Mouse (Mus musculus) intestine, postnatal 0 days (tissue): Measurements from ENCODE around the gene 4930518I15Rik. TPM values are rescaled to one million over a fixed set of nuclear protein-coding genes. Genes with fewer than 3 reads are reported as not detected.
"Not testable (repeated sequence)": the region's sequence is repeated elsewhere in the genome, so short reads cannot be mapped to it uniquely, and the experiment has no call there.

ENCODE experiments used
- ATAC-seq: fragments of 200-750 bp; cut with Nextera tagmentation; 2 replicates; pipeline ENCODE4 v1.8.0; 2017; ENCODE audit warnings: mild to moderate bottlenecking, moderate TSS enrichment, moderate library complexity
- H3K27ac ChIP-seq: fragments of 300-500 bp; sonication (generic); 2 replicates; pipeline ENCODE4 v1.5.1; 2014; ENCODE audit warnings: mild to moderate bottlenecking, low read depth, low read length, moderate library complexity
- H3K27me3 ChIP-seq: fragments of 300-500 bp; sonication (generic); replicated peaks from 2 replicates; pipeline ENCODE4 v1.6.1; 2014; ENCODE audit warnings: low read length, mixed read lengths; ENCODE audit not compliant: control insufficient read depth, insufficient read depth
- H3K36me3 ChIP-seq: fragments of 300-500 bp; sonication (generic); 2 replicates; pipeline ENCODE4 v1.6.1; 2014; ENCODE audit warnings: mild to moderate bottlenecking, moderate library complexity; ENCODE audit not compliant: control insufficient read depth, insufficient read depth
- H3K4me1 ChIP-seq: fragments of 300-500 bp; sonication (generic); replicated peaks from 2 replicates; pipeline ENCODE4 v1.6.1; 2014; ENCODE audit warnings: antibody characterized with exemption, low read length, mixed read lengths; ENCODE audit not compliant: control insufficient read depth, insufficient read depth
- H3K4me2 ChIP-seq: fragments of 300-500 bp; sonication (generic); replicated peaks from 2 replicates; pipeline ENCODE4 v1.6.1; 2014; ENCODE audit warnings: low read depth, mild to moderate bottlenecking, moderate library complexity
- H3K4me3 ChIP-seq: fragments of 300-500 bp; sonication (generic); 2 replicates; pipeline ENCODE4 v1.5.1; 2014; ENCODE audit warnings: low read depth, low read length
- H3K9ac ChIP-seq: fragments of 300-500 bp; sonication (generic); 2 replicates; pipeline ENCODE4 v1.6.1; 2014; ENCODE audit warnings: mild to moderate bottlenecking, low read depth, low read length
- H3K9me3 ChIP-seq: fragments of 300-500 bp; sonication (generic); 2 replicates; pipeline ENCODE4 v1.6.1; 2016; ENCODE audit warnings: mixed run types; ENCODE audit not compliant: control insufficient read depth
- CTCF ChIP-seq: sonication (generic); IDR thresholded peaks from 2 replicates; pipeline ENCODE4 v1.5.1; 2016; ENCODE audit warnings: low read depth, mild to moderate bottlenecking, control low read depth, antibody characterized with exemption, moderate library complexity
- WGBS: fragments of 180-500 bp; shearing (Covaris S2); extraction: QIAGEN DNeasy Blood & Tissue Kit; methylation state at CpG from one replicate; pipeline ENCODE4 v1.1.7; 2014; 5-methylcytosine and 5-hydroxymethylcytosine counted together
- polyA plus RNA-seq: library from polyadenylated mRNA; unstranded; fragments of >200 nt; fragmentation: Nextera tagmentation; extraction: Ambion mirVana; gene quantifications from 2 replicates; pipeline ENCODE4 v1.2.1, GENCODE M21; 2015

Gene 4930518I15Rik
- polyA plus RNA-seq, 1 experiment from 2014 or later = 1.3 TPM

- no peaks in the 10 kb centered on the region for H3K36me3 ChIP-seq
- TF ChIP-seq CTCF = no peak
- 72% methylated on average over 6 of the region's 6 CpGs for WGBS
- H3K9ac ChIP-seq = no peak overlapping the region
- H3K4me1 ChIP-seq = no peaks in the 10 kb centered on the region
- no peaks in the 10 kb centered on the region for H3K9me3 ChIP-seq
- no peak overlapping the region for H3K4me2 ChIP-seq
- H3K4me3 ChIP-seq = no peak overlapping the region
- no peaks in the 10 kb centered on the region for H3K27me3 ChIP-seq
- H3K27ac ChIP-seq = no peak overlapping the region
- ATAC-seq = no peak
These were observed 35.1 kb upstream of the 4930518I15Rik start for GRCm38 (mm10) chr2:156892821-156893220.

GRCm38 (mm10) chr2:156892240-156892639 lies 34.5 kb upstream of the 4930518I15Rik start:
- 43% methylated on average over 3 of the region's 3 CpGs for WGBS
- no peak for ATAC-seq
- no peaks in the 10 kb centered on the region for H3K4me1 ChIP-seq
- H3K4me2 ChIP-seq = no peak overlapping the region
- no peak overlapping the region for H3K9ac ChIP-seq
- no peak overlapping the region for H3K4me3 ChIP-seq
- H3K36me3 ChIP-seq = no peaks in the 10 kb centered on the region
- H3K27me3 ChIP-seq = no peaks in the 10 kb centered on the region
- no peak for TF ChIP-seq CTCF
- H3K9me3 ChIP-seq = no peaks in the 10 kb centered on the region
- no peak overlapping the region for H3K27ac ChIP-seq

DNA sequence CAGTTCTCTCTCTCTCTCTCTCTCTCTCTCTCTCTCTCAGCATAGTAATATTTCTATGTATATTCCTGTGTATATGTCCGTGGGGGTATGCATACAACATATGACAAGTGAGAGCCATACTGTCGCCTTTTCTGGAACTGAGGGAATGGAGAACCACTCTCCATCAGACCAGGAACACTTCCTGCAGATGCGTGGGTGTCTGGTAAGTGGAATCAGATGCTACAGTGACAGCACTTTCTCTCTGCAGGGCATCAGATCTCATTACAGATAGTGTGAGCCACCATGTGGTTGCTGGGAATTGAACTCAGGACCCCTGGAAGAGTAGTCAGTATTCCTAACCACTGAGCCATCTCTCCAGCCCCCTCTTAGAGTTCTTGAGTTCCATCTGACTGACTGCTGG lies 30.7 kb upstream of the 4930518I15Rik start:
- 75% methylated on average over 3 of the region's 3 CpGs for WGBS
- no peak overlapping the region for H3K4me3 ChIP-seq
- H3K9me3 ChIP-seq = no peaks in the 10 kb centered on the region
- no peak overlapping the region for H3K9ac ChIP-seq
- H3K36me3 ChIP-seq = no peaks in the 10 kb centered on the region
- no peak for TF ChIP-seq CTCF
- no peak for ATAC-seq
- H3K4me2 ChIP-seq = no peak overlapping the region
- H3K27ac ChIP-seq = no peak overlapping the region
- H3K4me1 ChIP-seq = no peaks in the 10 kb centered on the region
- H3K27me3 ChIP-seq = no peaks in the 10 kb centered on the region

GRCm38 (mm10) chr2:156887017-156887416 lies 29.3 kb upstream of the 4930518I15Rik start, which contains the start of gene Sla2:
Gene Sla2 (minus strand): TSS chr2:156887192.
- no peak within 1 kb of the TSS for H3K27ac ChIP-seq

GRCm38 (mm10) chr2:156886084-156886631 lies 28.4 kb upstream of the 4930518I15Rik start:
- TF ChIP-seq CTCF = no peak
- Histone ChIP-seq H3K9ac (no peak overlapping the region), H3K9me3 (no peaks in the 10 kb centered on the region), H3K4me3 (no peak overlapping the region), H3K27ac (no peak overlapping the region), H3K27me3 (no peaks in the 10 kb centered on the region), H3K4me2 (no peak overlapping the region), H3K36me3 (no peaks in the 10 kb centered on the region), H3K4me1 (no peaks in the 10 kb centered on the region)
- 83% methylated on average over 10 of the region's 10 CpGs for WGBS
- ATAC-seq = no peak

More at GRCm38 (mm10) chr2:156887017-156887416, 29.3 kb upstream of the 4930518I15Rik start, which contains the start of gene Sla2:
- 64% methylated on average over 6 of the region's 6 CpGs for WGBS
- no peaks in the 10 kb centered on the region for H3K27me3 ChIP-seq
- no peak within 1 kb of the TSS for H3K4me2 ChIP-seq
- no peaks in the 10 kb centered on the region for H3K9me3 ChIP-seq
- H3K4me1 ChIP-seq = no peaks in the 10 kb centered on the region
- no peak for ATAC-seq
- H3K36me3 ChIP-seq = no peaks in the 10 kb centered on the region
- no peak within 1 kb of the TSS for H3K9ac ChIP-seq
- H3K4me3 ChIP-seq = no peak within 1 kb of the TSS
- no peak for TF ChIP-seq CTCF

DNA sequence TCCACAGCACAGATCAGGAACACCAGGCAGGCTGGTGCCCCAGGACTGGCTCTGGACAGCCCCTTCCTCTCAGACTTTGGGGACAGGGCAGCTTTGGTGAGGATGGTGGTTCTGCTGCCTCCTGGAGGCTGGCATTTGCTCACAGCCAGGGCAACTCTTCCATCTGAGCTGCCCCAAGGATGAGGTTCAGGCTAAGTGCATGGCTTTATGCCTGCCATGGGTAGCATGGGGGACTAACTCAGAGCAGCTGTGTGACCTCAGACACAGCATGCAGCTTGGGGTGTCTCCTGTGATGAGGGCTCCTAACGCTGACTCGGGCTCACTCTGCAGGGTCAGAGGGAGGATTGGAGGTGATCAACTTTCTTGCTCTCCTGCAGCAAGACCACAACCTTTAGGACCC lies 27.9 kb upstream of the 4930518I15Rik start:
- not testable (repeated sequence) for H3K9me3 ChIP-seq, H3K27me3 ChIP-seq, H3K4me1 ChIP-seq, H3K9ac ChIP-seq, H3K4me3 ChIP-seq, H3K27ac ChIP-seq, H3K4me2 ChIP-seq, H3K36me3 ChIP-seq, ATAC-seq
- peak; percentile 25; the same call in 1 of the 2 replicates for TF ChIP-seq CTCF
- 76% methylated on average over 2 of the region's 2 CpGs for WGBS
